Mouse (Mus musculus) liver, adult 2 months (tissue): Measurements from ENCODE around the gene Gm10322. TPM values are rescaled to one million over a fixed set of nuclear protein-coding genes. Genes with fewer than 3 reads are reported as not detected.
A peak's percentile ranks its signal among the peaks of the same experiment; 100 is the strongest.

ENCODE experiments used
- DNase-seq: peaks from one replicate; pipeline ENCODE4 v3.0.0-alpha.2; 2011; ENCODE audit warnings: low read depth, low spot score; ENCODE audit errors: extremely low read depth
- H3K27ac ChIP-seq: fragments of 200-500 bp; replicated peaks from 2 replicates; pipeline ENCODE4 v1.5.1; 2012; ENCODE audit warnings: low read depth, mild to moderate bottlenecking, control low read depth, inconsistent platforms, low read length; ENCODE audit not compliant: insufficient read depth
- H3K27me3 ChIP-seq: fragments of 200-500 bp; 2 replicates; pipeline ENCODE4 v1.6.1; 2012; ENCODE audit warnings: mild to moderate bottlenecking, moderate library complexity, low read length, inconsistent platforms; ENCODE audit not compliant: control insufficient read depth, insufficient read depth
- H3K36me3 ChIP-seq: fragments of 200-500 bp; 2 replicates; pipeline ENCODE4 v1.6.1; 2012; ENCODE audit warnings: low read length, inconsistent platforms; ENCODE audit not compliant: control insufficient read depth, insufficient read depth
- H3K4me1 ChIP-seq: fragments of 200-500 bp; 2 replicates; pipeline ENCODE4 v1.6.1; 2011; ENCODE audit warnings: low read length; ENCODE audit not compliant: control insufficient read depth, insufficient read depth
- H3K4me3 ChIP-seq: fragments of 200-500 bp; 2 replicates; pipeline ENCODE4 v1.5.1; 2011; ENCODE audit warnings: low read depth, mild to moderate bottlenecking, control low read depth, low read length, moderate library complexity; ENCODE audit not compliant: insufficient read depth
- H3K79me2 ChIP-seq: fragments of 200-500 bp; 2 replicates; pipeline ENCODE4 v1.6.1; 2012; ENCODE audit warnings: inconsistent platforms, mild to moderate bottlenecking, low read length, moderate library complexity; ENCODE audit not compliant: control insufficient read depth, insufficient read depth
- H3K9ac ChIP-seq: fragments of 200-500 bp; 2 replicates; pipeline ENCODE4 v1.6.1; 2012; ENCODE audit warnings: low read depth, mild to moderate bottlenecking, control low read depth, inconsistent platforms, low read length
- CTCF ChIP-seq: fragments of 200-500 bp; IDR thresholded peaks from 2 replicates; pipeline ENCODE4 v1.5.1; 2011; ENCODE audit warnings: low read depth, low read length, control low read depth
- POLR2A ChIP-seq: fragments of 200-500 bp; IDR thresholded peaks from 2 replicates; pipeline ENCODE4 v1.6.1; 2011; ENCODE audit warnings: low read length, control low read depth; ENCODE audit not compliant: insufficient read depth; ENCODE audit errors: extremely low read depth
- WGBS: fragments of 180-500 bp; shearing (Covaris S2); methylation state at CpG from one replicate; pipeline ENCODE4 v1.1.7; 2018; 5-methylcytosine and 5-hydroxymethylcytosine counted together
- polyA plus RNA-seq: library from polyadenylated mRNA; depleted of rRNA; stranded (reverse); fragments of >200 nt; gene quantifications from 2 replicates; pipeline ENCODE4 v1.2.3, GENCODE M21; 2012
- total RNA-seq: library from RNA; depleted of rRNA; stranded (reverse); fragments of >200 nt; gene quantifications from 2 replicates; pipeline ENCODE4 v1.2.3, GENCODE M21; 2014

The Gm10322 gene
- total and polyA plus RNA-seq, 2 experiments, result not detected

GRCm38 (mm10) chr10:59616522-59616921 is 659 bp downstream of the Gm10322 start, which contains the start of gene Mcu:
Gene Mcu (minus strand): TSS chr10:59616692.
- H3K36me3 ChIP-seq, result no peaks in the 10 kb centered on the region

GRCm38 (mm10) chr10:59617776-59618175 is 1.9 kb downstream of the Gm10322 start:
- H3K27ac ChIP-seq, result no peak overlapping the region
- no peak for DNase-seq
- H3K9ac ChIP-seq, result no peak overlapping the region
- no peak for TF ChIP-seq CTCF
- no peak for TF ChIP-seq POLR2A
- 87% methylated on average over 7 of the region's 7 CpGs for WGBS
- H3K79me2 ChIP-seq, result peaks cover 7% of the 10 kb centered on the region; the same call in 1 of the 2 replicates
- H3K36me3 ChIP-seq, result no peaks in the 10 kb centered on the region
- H3K27me3 ChIP-seq, result no peaks in the 10 kb centered on the region
- peaks cover 10% of the 10 kb centered on the region for H3K4me1 ChIP-seq
- H3K4me3 ChIP-seq, result no peak overlapping the region

More at GRCm38 (mm10) chr10:59616522-59616921, 659 bp downstream of the Gm10322 start, which contains the start of gene Mcu:
- H3K4me1 ChIP-seq, result peaks cover 10% of the 10 kb centered on the region
- H3K79me2 ChIP-seq, result peaks cover 10% of the 10 kb centered on the region; the same call in 1 of the 2 replicates
- H3K4me3 ChIP-seq, result peak within 1 kb of the TSS; percentile 78
- WGBS, result 1% methylated on average over 36 of the region's 36 CpGs
- DNase-seq, result peak; percentile 97
- peak within 1 kb of the TSS; percentile 91 for H3K9ac ChIP-seq
- TF ChIP-seq CTCF (no peak), POLR2A (peak; percentile 28; the same call in 1 of the 2 replicates)
- no peaks in the 10 kb centered on the region for H3K27me3 ChIP-seq
- peak within 1 kb of the TSS; percentile 18 for H3K27ac ChIP-seq

GRCm38 (mm10) chr10:59621355-59621754 is 5.5 kb downstream of the Gm10322 start:
- WGBS, result 41% methylated on average over 10 of the region's 10 CpGs
- Histone ChIP-seq H3K79me2 (no peaks in the 10 kb centered on the region), H3K27me3 (no peaks in the 10 kb centered on the region), H3K9ac (no peak overlapping the region), H3K36me3 (no peaks in the 10 kb centered on the region), H3K4me3 (no peak overlapping the region), H3K27ac (no peak overlapping the region), H3K4me1 (peaks cover 4% of the 10 kb centered on the region; the same call in 1 of the 2 replicates)
- DNase-seq, result no peak
- TF ChIP-seq POLR2A, result no peak
- no peak for TF ChIP-seq CTCF

GRCm38 (mm10) chr10:59623496-59623895 is 7.6 kb downstream of the Gm10322 start:
- WGBS, result 74% methylated on average over 5 of the region's 5 CpGs

GRCm38 (mm10) chr10:59628641-59629505 is 13.0 kb downstream of the Gm10322 start:
- no peak overlapping the region for H3K9ac ChIP-seq
- no peak overlapping the region for H3K27ac ChIP-seq
- no peak overlapping the region for H3K4me3 ChIP-seq
- WGBS, result 64% methylated on average over 17 of the region's 17 CpGs
- peaks cover 2% of the 10 kb centered on the region; the same call in 1 of the 2 replicates for H3K4me1 ChIP-seq
- H3K36me3 ChIP-seq, result no peaks in the 10 kb centered on the region
- no peaks in the 10 kb centered on the region for H3K27me3 ChIP-seq
- no peaks in the 10 kb centered on the region for H3K79me2 ChIP-seq
- peak; percentile 45 for DNase-seq
- no peak for TF ChIP-seq CTCF
- no peak for TF ChIP-seq POLR2A

More at GRCm38 (mm10) chr10:59623496-59623895, 7.6 kb downstream of the Gm10322 start:
- Histone ChIP-seq H3K4me1 (peaks cover 2% of the 10 kb centered on the region; the same call in 1 of the 2 replicates), H3K27me3 (no peaks in the 10 kb centered on the region), H3K4me3 (no peak overlapping the region), H3K9ac (no peak overlapping the region), H3K36me3 (no peaks in the 10 kb centered on the region), H3K27ac (no peak overlapping the region), H3K79me2 (no peaks in the 10 kb centered on the region)
- no peak for DNase-seq
- TF ChIP-seq CTCF (no peak), POLR2A (no peak)

- TF ChIP-seq POLR2A, result no peak
- no peak for TF ChIP-seq CTCF
- DNase-seq, result no peak
- Histone ChIP-seq H3K9ac (no peak overlapping the region), H3K36me3 (no peaks in the 10 kb centered on the region), H3K27me3 (no peaks in the 10 kb centered on the region), H3K79me2 (no peaks in the 10 kb centered on the region), H3K4me3 (no peak overlapping the region), H3K27ac (no peak overlapping the region), H3K4me1 (peaks cover 2% of the 10 kb centered on the region; the same call in 1 of the 2 replicates)
- 82% methylated on average over 4 of the region's 4 CpGs for WGBS
Measured at GRCm38 (mm10) chr10:59629506-59629782, 13.6 kb downstream of the Gm10322 start.
